Mouse (Mus musculus): ENCODE data around the gene Nek9.

GRCm38 (mm10) chr12:85256074-85256751, 82.9 kb downstream of the Nek9 start:
- TF ChIP-seq POLR2A (IDR thresholded peaks at IDR 0.05; ENCODE audit: extremely low read depth, insufficient read depth, low read length) (no peak), CTCF (IDR thresholded peaks at IDR 0.05; ENCODE audit: extremely low read depth, insufficient read depth, low read length) (no peak)
